Mouse (Mus musculus) C2C12 (cell line): ENCODE measurements at regions not wholly inside any gene's neighbourhood (a gene's known extent, or its start where the extent isn't known, plus 50 kb on each side); places are given as distances from the start of the nearest gene placed in this dataset.

ENCODE experiments used
- H3K27me3 ChIP-seq: one replicate; pipeline ENCODE4 v1.6.1; 2011; ENCODE audit not compliant: control insufficient read depth, insufficient read depth, insufficient read length
- H3K36me3 ChIP-seq: one replicate; pipeline ENCODE4 v1.6.1; 2011; ENCODE audit not compliant: control insufficient read depth, insufficient read depth
- H3K4me3 ChIP-seq: one replicate; pipeline ENCODE4 v1.5.1; 2011; ENCODE audit warnings: mild to moderate bottlenecking, control low read depth; ENCODE audit not compliant: poor library complexity, insufficient read depth, severe bottlenecking
- H3K79me2 ChIP-seq: one replicate; pipeline ENCODE4 v1.6.1; 2011; ENCODE audit not compliant: control insufficient read depth, insufficient read depth
- H3K79me3 ChIP-seq: one replicate; pipeline ENCODE4 v1.6.1; 2011; ENCODE audit warnings: low read depth, control low read depth
- H3ac ChIP-seq: one replicate; pipeline ENCODE3; 2011; ENCODE audit warnings: low read depth; ENCODE audit not compliant: control insufficient read depth, insufficient read length
- CEBPB ChIP-seq: IDR thresholded peaks from one replicate; pipeline ENCODE4 v1.6.1; 2011; ENCODE audit warnings: low read depth, mild to moderate bottlenecking, control low read depth, moderate library complexity
- CTCF ChIP-seq: IDR thresholded peaks from one replicate; pipeline ENCODE4 v1.5.1; 2011; ENCODE audit not compliant: control insufficient read depth, insufficient read depth, insufficient read length
- FOSL1 ChIP-seq: IDR thresholded peaks from one replicate; pipeline ENCODE4 v1.8.0; 2011; ENCODE audit warnings: mild to moderate bottlenecking, low read length; ENCODE audit not compliant: poor library complexity, insufficient read depth, severe bottlenecking
- MAX ChIP-seq: IDR thresholded peaks from one replicate; pipeline ENCODE4 v1.6.1; 2011; ENCODE audit warnings: mild to moderate bottlenecking, control low read depth
- MYOD1 ChIP-seq: IDR thresholded peaks from one replicate; pipeline ENCODE4 v1.6.1; 2011; ENCODE audit warnings: low read depth; ENCODE audit not compliant: control insufficient read depth, insufficient read length
- MYOG ChIP-seq: IDR thresholded peaks from one replicate; pipeline ENCODE4 v1.6.1; 2011; ENCODE audit not compliant: control insufficient read depth, insufficient read length; ENCODE audit errors: extremely low read depth
- USF1 ChIP-seq: IDR thresholded peaks from one replicate; pipeline ENCODE4 v1.6.1; 2011; ENCODE audit warnings: low read depth, mild to moderate bottlenecking, control low read depth, moderate library complexity

DNA sequence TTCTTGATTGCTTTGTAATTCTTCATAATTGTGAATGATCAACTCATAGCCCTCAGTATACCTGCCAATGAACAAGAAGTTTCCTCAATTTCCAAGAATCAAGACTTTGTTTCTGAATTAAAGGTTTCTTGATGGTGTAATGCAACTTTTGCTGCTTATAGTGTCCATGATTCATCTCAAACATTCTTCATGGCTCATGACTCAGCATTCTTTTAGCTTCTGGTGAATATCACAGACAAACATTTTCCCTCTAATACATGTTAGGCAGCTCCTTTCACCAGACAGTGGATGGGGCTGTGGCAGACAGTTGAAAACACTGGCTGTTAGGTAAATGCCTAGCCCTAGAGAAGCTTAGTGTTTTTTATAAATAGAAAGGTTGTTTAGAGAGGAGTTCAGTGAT, 686.5 kb upstream of the Igfbp3 start:
- Histone ChIP-seq H3ac (no peak overlapping the region), H3K79me2 (no peaks in the 10 kb centered on the region), H3K36me3 (no peaks in the 10 kb centered on the region), H3K79me3 (no peaks in the 10 kb centered on the region), H3K27me3 (no peaks in the 10 kb centered on the region), H3K4me3 (no peak overlapping the region)
- TF ChIP-seq FOSL1 (no peak), CTCF (no peak), CEBPB (no peak), MAX (no peak), USF1 (no peak), MYOG (no peak), MYOD1 (no peak)

DNA sequence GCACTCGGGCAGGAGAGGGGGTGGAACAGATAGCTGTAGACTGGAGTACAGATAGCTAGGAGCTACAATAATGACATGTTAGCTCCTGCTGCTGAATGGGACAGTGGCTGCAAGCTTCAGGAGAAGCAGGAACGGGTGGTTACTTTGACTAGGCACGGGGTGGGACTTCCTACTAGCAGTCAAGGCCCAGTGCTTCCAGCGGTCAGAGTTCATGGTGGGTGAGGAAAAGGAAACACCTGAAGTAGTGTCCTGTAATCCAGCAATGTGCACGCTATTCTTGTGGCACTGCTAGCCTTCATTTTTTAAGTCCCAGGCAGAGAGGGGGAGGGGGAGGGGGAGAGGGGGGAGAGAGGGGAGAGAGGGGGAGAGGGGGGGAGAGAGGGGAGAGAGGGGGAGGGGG, 684.5 kb upstream of the Igfbp3 start:
- Histone ChIP-seq H3K4me3 (no peak overlapping the region), H3K79me3 (no peaks in the 10 kb centered on the region), H3ac (no peak overlapping the region), H3K36me3 (no peaks in the 10 kb centered on the region), H3K27me3 (no peaks in the 10 kb centered on the region), H3K79me2 (no peaks in the 10 kb centered on the region)
- TF ChIP-seq FOSL1 (no peak), MYOG (no peak)

DNA sequence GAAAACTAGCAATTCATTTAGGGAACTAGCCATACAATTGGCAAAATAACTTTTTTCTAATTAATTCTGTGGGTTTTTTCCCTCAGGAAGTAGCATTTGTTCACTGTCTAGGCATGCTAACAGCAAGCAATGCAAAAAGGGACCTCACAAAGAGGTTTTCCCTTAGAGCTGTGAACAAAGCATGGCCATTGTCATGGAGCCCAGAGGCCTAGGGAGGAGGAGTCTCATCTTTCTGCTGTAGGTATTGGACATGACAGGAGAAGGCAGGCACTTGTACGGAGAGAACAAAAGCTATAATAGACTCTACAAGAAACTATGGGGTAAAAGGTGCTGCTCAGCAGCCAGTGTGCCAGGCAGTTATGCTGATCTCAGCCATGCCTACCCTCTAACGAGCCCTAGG, 666.8 kb upstream of the Igfbp3 start:
- TF ChIP-seq MAX: no peak
- TF ChIP-seq CTCF: no peak
- no peak for TF ChIP-seq MYOG
- no peak for TF ChIP-seq FOSL1
- no peak for TF ChIP-seq CEBPB
- TF ChIP-seq USF1: no peak
- TF ChIP-seq MYOD1: no peak
- no peak overlapping the region for H3K4me3 ChIP-seq
- H3K79me3 ChIP-seq: no peaks in the 10 kb centered on the region
- H3K27me3 ChIP-seq: no peaks in the 10 kb centered on the region
- no peaks in the 10 kb centered on the region for H3K79me2 ChIP-seq
- H3ac ChIP-seq: no peak overlapping the region
- no peaks in the 10 kb centered on the region for H3K36me3 ChIP-seq

DNA sequence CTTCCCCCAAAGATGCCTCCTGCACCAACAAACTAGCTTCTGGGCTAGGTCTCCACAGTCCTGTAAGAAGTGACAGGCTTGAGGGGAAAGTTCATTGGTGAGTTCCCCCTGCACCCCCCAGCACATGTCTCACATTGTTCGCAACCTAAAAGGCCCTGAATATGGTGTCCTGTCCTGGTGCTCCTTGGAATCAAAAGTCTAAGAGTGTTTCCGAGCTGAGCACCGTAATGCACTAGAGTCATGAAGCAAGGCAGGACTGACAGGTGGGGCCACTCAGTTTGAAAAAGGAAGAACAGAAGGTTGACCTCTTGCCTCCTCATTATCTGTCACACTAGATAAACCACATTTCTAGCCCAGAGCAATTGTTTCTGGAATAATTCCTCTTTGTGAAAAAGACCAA, 650.4 kb upstream of the Igfbp3 start:
- Histone ChIP-seq H3K79me2 (no peaks in the 10 kb centered on the region), H3K79me3 (no peaks in the 10 kb centered on the region), H3K36me3 (no peaks in the 10 kb centered on the region), H3K4me3 (no peak overlapping the region), H3K27me3 (no peaks in the 10 kb centered on the region), H3ac (no peak overlapping the region)
- TF ChIP-seq MYOD1: no peak
- no peak for TF ChIP-seq USF1
- no peak for TF ChIP-seq MAX
- TF ChIP-seq FOSL1: no peak
- no peak for TF ChIP-seq CEBPB
- no peak for TF ChIP-seq MYOG

DNA sequence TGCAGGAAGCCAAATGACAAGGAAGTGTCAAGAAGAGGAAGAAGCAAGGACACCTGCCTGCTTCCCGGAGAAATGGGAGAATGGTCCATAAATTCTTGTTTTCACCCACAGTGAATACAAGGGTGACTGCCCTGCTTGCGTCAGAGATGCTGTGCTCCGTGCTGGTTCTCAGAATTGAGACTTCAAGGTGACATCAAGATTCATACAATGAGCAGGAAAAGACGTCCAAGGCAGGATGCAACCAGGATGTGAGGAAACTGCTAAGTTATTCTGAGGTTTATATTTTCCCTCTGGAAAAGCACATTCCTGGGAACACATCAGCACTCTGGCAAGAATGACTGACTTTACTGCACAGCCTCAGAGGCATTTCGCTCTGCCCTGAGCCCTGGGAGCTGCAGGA, 650.0 kb upstream of the Igfbp3 start:
- no peaks in the 10 kb centered on the region for H3K79me3 ChIP-seq
- no peak for TF ChIP-seq CTCF
- no peak for TF ChIP-seq CEBPB
- no peak for TF ChIP-seq USF1
- TF ChIP-seq MYOG: no peak
- no peak for TF ChIP-seq MAX
- TF ChIP-seq FOSL1: no peak
- no peak for TF ChIP-seq MYOD1
- no peaks in the 10 kb centered on the region for H3K36me3 ChIP-seq

DNA sequence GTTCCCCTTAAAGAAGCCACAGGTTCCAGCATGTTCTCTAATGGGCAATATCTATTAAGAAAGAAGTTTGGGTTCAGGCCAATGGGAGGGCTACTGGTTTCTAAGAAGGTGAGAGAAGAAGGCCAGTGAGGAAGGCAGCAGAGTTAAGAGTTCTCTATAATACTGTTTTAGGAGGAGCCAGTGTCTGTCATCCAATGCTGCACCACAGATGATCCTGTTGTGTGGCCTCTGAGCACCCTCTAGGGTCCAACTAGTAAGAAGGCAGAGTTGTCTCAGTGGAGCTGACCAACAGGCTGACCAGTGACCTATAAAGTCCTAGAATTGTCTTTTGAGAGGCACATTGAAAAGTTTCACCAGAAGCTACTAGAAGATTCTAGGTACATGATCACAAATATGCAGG, 648.8 kb upstream of the Igfbp3 start:
- no peaks in the 10 kb centered on the region for H3K27me3 ChIP-seq
- H3K79me3 ChIP-seq: no peaks in the 10 kb centered on the region
- no peaks in the 10 kb centered on the region for H3K36me3 ChIP-seq
- no peak overlapping the region for H3ac ChIP-seq
- no peak for TF ChIP-seq CEBPB
- H3K79me2 ChIP-seq: no peaks in the 10 kb centered on the region
- no peak overlapping the region for H3K4me3 ChIP-seq

More for the DNA sequence above, 650.0 kb upstream of the Igfbp3 start:
- Histone ChIP-seq H3K79me2 (no peaks in the 10 kb centered on the region), H3ac (no peak overlapping the region), H3K27me3 (no peaks in the 10 kb centered on the region), H3K4me3 (no peak overlapping the region)
